Mouse (Mus musculus) cerebellum, postnatal 10 days (tissue): ENCODE data around the gene Ndst2.
A peak's percentile ranks its signal among the peaks of the same experiment; 100 is the strongest.
"Not testable (repeated sequence)": the region's sequence is repeated elsewhere in the genome, so short reads cannot be mapped to it uniquely, and the experiment has no call there.

Experiments used
- DNase-seq, 2 experiments: peaks; one replicate each; pipeline ENCODE4 v3.0.0; 2021; ENCODE audit warnings: mixed read lengths in 2 of 2

The Ndst2 gene

GRCm38 (mm10) chr14:20737306-20737705 is 2.9 kb upstream of the Ndst2 start:
- DNase-seq: peak; percentile 78 to 82

DNA sequence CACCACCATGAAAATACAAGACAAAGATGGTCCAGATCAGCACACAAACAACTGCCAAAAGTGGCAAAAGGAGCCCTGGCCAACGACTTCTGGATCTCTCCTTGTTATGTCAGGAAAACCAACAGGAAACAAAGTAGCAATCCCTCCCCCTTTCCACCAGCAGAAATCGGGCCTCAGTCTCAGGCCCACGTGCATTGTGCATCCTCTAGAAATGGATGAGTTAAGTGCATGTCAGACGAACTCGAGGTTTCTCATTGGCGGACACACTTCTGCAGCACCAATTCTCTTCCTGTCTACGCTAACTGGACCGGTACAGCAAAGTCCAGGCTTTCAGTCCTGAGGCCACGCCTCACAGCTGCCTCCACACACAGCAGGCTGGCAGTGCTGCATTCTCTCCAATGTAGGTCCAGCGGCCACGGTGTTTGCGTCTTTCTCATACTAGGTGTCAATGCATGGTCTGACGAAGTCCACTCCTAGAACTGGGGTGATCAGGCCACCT is 1.6 kb upstream of the Ndst2 start:
- DNase-seq: no peak

DNA sequence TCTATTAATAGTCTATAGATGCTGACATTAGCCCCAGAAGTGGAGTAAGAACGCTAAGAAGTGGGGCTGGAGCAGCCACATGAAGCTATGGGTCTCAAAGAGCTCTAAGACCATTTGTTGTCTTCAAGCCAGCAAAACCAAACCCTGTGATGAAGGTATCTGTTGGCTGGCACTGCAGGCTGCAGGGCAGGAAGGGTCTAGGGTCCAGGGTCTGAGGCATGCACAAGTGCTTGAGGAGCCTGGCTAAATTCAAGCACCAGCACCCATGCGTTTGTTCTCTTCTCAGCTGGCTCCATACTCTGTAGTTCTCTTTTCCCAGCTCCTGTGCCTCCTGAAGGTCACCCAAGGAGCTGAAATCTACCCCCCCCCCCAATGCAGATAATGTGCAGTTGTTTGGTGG is 690 bp upstream of the Ndst2 start:
- no peak for DNase-seq

DNA sequence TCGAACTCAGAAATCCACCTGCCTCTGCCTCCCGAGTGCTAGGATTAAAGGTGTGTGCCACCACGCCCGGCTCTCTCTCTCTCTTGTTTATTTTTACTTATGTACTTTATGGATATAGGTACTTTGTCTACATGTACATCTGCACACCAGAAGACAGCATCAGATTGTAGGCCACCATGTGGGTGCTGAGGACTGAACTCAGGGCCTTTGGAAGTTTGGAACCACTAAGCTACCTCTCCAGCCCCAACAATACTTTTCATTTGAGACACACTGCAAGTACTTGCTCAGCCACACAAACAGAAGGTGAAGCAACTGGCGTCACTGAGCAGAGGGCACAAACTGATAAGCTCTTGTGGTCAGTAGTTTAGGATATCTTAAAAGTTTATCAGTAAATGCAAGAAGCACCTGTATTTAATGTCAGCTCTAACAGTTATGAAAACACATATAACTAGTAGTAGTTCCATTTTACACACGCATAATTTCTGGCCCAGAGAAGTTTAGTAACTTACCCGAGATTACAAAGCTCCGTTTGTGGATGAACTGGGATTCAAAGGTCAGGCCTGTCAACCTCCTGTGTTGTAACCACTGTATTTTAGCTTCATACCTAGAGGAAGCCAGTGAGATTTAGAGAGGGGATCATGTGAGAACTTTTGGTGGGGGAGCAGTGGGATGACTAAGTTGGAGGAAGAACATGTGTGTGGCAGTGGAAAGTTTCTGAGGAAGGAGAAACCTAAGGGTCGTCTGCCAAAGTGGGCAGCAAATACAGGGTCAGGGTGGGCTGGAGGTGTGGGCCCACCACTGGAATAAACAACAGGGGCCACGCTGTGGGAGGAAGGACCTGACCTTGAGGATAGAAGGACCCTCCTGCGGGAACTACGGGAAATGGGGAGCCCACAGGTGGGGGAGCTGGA is 1.1 kb downstream of the Ndst2 start:
- DNase-seq: no peak

DNA sequence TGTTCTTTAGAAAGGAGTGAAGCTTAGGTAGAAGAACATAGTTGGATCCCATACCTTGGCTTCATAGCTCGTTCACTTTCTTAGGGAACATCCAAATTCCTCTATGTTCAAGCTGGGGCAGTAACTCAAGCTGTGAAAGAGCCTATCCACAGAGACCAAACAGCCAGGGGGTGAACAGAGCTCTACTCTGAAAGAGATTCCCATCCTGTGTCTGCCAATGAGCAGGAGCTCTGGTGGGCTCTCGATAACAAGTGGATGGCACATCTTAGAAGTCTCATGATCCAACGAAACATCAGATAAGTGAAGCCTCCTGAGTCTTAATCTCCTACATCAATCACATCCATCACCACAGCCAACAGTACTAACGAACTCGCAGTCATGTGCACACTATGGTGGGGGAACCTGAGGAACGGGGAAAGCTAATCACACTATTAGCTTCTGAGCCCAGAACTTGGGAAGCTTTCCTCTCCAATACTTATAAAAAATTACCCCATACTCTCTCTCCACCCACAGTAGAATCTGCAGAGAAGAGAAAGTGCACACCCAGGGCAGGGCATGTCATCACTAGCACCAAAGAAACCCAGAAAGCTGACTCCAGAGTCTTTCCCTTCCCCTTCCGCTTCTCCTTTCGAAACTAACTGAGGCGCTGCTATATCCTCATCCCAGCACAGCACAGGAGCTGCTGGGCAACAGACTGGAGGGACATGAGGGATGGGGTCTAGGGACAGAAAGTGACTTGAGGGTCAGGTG is 3.3 kb downstream of the Ndst2 start:
- DNase-seq: no peak

GRCm38 (mm10) chr14:20729871-20730270 is 4.5 kb downstream of the Ndst2 start:
- no peak for DNase-seq

DNA sequence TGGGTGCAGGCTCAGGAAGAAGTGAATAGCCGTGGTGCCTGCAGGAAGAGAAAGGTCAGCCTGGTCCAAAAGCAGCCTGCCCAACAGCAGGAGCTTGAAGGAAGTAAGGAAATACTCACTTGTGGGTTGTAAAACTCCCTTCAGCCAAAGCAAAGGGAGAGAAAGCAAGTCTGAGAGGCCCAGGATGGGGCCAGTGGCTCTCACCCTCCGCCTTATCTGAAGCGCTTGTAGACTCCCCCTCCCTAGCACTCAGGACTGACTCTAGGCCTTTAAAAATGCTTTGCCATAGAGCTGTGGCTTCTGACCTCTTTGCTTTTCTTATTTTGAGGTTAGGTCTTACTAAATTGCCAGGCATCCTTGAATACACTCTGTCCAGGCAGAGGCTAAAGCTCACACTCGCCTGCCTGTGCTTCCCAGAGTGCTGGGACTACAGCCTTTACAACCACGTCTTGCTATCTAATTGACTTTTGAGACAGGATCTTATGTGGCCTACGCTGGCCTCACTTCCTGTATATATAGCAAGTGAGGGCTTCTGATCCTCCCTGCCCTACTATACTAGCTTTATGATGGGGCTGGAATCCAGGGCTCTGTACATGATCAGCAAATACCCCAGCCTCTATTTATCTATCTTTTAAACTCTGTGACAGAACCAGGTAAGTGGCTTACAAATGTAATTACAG is 8.6 kb downstream of the Ndst2 start:
- DNase-seq: no peak

DNA sequence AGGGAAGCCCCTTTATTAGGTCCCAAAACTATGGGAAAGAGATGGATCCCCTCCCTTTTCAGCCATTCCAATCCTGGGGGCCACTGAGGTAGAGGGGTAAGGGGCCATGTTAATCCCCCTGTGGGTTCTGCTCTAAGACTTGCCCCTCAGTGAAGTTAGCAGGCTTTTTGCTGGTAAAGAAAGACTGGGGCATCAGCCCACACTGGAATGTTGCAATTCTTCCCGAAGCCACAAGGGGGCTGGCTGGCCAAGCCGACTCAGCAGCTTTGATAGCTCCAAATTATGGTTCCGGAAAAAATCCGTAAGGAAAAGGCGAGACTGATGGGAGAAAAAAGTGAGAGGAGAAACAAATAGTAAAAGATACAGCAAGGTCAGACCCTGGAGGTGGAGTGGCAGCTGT is 10.3 kb downstream of the Ndst2 start:
- DNase-seq: peak; percentile 84 to 87

DNA sequence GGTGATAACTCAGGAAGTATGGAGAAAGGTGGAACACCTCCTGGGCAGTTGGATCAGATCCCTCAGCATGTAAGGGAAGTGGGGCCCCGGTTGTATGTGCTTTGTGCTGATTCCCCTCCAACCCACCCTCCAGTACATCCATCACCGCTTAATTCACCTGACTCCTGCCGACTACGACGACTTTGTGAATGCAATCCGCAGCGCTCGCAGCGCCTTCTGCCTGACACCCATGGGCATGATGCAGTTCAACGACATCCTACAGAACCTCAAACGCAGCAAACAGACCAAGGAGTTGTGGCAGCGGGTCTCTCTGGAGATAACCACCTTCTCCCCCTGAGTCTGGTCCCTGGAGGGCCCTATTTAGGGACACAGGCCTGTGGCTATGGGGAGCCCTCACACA is 11.4 kb downstream of the Ndst2 start:
- DNase-seq: peak in 1 of 2 experiments; percentile 8

DNA sequence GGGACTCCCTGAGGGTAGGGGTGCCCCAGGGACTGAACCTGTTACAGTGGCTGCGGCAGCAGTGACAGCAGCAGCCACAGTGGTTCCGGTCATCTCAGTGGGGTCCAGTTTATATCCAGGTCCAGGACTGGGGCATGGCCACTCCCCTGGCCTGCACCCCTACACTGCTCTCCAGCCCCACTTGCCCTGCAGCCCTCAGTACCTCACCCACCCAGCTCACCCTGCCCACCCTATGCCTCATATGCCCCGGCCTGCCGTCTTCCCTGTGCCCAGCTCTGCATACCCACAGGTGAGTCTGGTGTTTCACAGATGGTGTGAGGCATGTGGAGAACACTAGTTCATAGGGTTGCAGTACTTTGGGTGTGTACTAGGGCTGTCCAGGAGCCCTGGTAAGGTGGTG is 13.0 kb downstream of the Ndst2 start:
- no peak for DNase-seq

GRCm38 (mm10) chr14:20719767-20720166 is 14.6 kb downstream of the Ndst2 start:
- no peak for DNase-seq

DNA sequence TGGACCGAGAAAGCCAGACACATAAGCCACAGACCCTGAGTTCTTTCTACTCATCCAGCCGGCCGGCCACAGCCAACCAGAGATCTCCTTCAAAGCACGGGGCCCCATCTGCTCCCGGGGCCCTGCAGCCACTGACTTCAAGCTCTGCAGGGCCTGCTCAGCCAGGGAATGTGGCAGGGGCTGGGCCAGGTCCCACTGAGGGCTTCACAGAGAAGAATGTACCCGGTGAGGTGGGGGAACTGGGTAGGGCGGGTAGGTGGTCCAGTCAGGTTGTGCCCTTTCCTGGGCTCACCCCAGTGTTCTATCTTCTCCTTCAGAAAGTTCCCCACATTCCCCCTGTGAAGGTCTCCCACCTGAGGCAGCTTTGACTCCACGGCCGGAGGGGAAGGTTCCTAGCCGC is 15.9 kb downstream of the Ndst2 start:
- DNase-seq: no peak

GRCm38 (mm10) chr14:20713832-20714231 is 20.5 kb downstream of the Ndst2 start:
- DNase-seq: no peak

- no peak for DNase-seq
These were observed 26.1 kb downstream of the Ndst2 start for GRCm38 (mm10) chr14:20708239-20708638.

DNA sequence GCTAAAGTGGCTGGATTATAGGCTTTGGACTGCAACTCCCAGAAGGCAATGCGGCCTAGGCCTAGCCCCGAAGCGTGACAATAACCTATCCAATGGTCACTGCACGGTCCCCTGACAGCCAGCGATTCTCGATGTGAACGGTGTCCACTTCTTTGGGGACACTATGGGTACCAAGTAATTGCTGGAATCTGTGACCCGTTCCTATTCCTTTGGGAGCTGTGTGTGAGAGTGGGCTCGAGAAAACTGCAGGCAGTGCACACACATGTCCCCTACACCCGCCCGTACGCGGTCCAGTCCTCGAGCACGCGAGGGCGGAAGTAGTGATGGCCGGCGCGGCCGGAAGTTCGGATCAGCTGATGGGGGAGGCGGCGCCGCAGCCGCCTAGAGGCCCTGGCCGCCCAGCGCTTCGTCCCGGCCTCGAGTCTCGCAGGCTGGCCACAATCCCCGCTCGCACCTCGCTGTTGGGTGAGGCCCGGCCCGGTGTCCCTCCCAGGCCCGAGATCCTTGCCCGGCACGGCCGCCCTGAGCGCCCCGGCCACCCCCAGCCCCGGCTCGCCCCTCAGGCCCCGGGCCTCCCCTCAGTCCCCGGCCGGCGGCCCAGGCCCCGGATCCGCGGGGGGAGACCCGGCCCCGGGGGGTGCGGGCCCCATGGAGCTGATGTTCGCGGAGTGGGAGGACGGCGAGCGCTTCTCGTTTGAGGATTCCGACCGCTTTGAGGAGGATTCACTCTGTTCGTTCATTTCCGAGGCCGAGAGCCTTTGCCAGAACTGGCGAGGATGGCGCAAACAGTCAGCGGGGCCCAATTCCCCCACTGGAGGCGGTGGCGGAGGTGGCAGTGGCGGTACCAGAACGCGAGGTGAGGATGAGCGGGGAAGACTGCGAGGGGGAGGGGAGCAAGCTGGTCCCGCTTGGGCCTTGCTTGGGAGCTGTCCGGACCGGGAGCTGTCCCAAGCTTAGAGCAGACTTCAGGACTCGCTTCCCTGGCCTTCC is 26.9 kb downstream of the Ndst2 start, which contains the start of gene Zswim8:
Gene Zswim8 (plus strand): TSS at position 352 of the 990 bp plus-strand sequence.
- DNase-seq: peak; percentile 93

GRCm38 (mm10) chr14:20703461-20703860 is 30.9 kb downstream of the Ndst2 start:
- DNase-seq: not testable (repeated sequence)

GRCm38 (mm10) chr14:20702741-20703381 is 31.5 kb downstream of the Ndst2 start, which contains the start of gene Chchd1:
TSS of gene Chchd1 (plus strand) at chr14:20703006.
- DNase-seq: peak; percentile 96 to 97

GRCm38 (mm10) chr14:20702096-20702740 is 32.1 kb downstream of the Ndst2 start:
- no peak for DNase-seq

DNA sequence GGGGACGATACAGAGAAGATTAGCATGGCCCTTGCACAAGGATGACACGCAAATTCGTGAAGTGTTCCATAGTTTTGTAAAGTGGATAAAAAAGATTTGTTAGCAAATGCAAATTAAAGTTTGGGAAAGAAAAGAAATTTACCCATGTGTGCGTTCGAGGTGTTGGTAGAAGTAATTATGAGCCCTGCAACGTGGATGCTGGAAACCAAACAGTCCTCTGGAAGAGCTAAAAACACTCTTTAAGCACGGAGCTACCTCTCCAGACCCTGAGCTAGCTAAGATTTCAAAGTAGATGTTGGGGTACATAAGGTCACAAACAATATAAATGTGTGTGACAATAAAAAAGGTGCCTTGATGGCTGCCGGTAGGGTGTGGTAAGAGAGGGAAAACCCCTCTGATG is 32.8 kb downstream of the Ndst2 start:
- DNase-seq: no peak

DNA sequence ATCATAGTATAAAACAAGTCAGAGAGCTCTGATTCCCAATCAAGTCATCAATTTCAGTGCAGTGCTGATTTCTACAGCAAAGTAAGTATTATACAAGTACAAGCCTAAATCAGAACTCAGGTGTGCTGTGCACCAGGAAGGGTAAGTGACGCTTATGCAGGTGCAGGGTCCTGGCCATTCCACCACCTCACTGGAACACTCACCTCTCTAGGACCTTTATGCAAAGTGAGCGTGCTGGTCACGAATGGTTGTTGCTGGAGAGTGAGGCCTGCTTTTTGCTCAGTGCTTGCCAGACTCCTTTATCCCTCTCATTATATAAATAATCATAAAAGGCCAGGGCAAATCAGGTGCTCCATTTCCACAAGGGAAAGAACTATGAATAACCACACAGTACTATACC is 34.0 kb downstream of the Ndst2 start:
- DNase-seq: no peak

- DNase-seq: no peak
These were observed 35.8 kb downstream of the Ndst2 start for GRCm38 (mm10) chr14:20698515-20698914.
